Mouse (Mus musculus) C2C12 (cell line): ENCODE measurements around the gene Arpp21. TPM values are rescaled to one million over a fixed set of nuclear protein-coding genes. Genes with fewer than 3 reads are reported as not detected.

Experiments used
- H3K27me3 ChIP-seq: one replicate; pipeline ENCODE4 v1.6.1; 2011; ENCODE audit not compliant: control insufficient read depth, insufficient read depth, insufficient read length
- H3K36me3 ChIP-seq: one replicate; pipeline ENCODE4 v1.6.1; 2011; ENCODE audit not compliant: control insufficient read depth, insufficient read depth
- H3K4me3 ChIP-seq: one replicate; pipeline ENCODE4 v1.5.1; 2011; ENCODE audit warnings: mild to moderate bottlenecking, control low read depth; ENCODE audit not compliant: poor library complexity, insufficient read depth, severe bottlenecking
- H3K79me2 ChIP-seq: one replicate; pipeline ENCODE4 v1.6.1; 2011; ENCODE audit not compliant: control insufficient read depth, insufficient read depth
- H3K79me3 ChIP-seq: one replicate; pipeline ENCODE4 v1.6.1; 2011; ENCODE audit warnings: low read depth, control low read depth
- H3ac ChIP-seq: one replicate; pipeline ENCODE3; 2011; ENCODE audit warnings: low read depth; ENCODE audit not compliant: control insufficient read depth, insufficient read length
- CEBPB ChIP-seq: IDR thresholded peaks from one replicate; pipeline ENCODE4 v1.6.1; 2011; ENCODE audit warnings: low read depth, mild to moderate bottlenecking, control low read depth, moderate library complexity
- CTCF ChIP-seq: IDR thresholded peaks from one replicate; pipeline ENCODE4 v1.5.1; 2011; ENCODE audit not compliant: control insufficient read depth, insufficient read depth, insufficient read length
- FOSL1 ChIP-seq: IDR thresholded peaks from one replicate; pipeline ENCODE4 v1.8.0; 2011; ENCODE audit warnings: mild to moderate bottlenecking, low read length; ENCODE audit not compliant: poor library complexity, insufficient read depth, severe bottlenecking
- MAX ChIP-seq: IDR thresholded peaks from one replicate; pipeline ENCODE4 v1.6.1; 2011; ENCODE audit warnings: mild to moderate bottlenecking, control low read depth
- MYOD1 ChIP-seq: IDR thresholded peaks from one replicate; pipeline ENCODE4 v1.6.1; 2011; ENCODE audit warnings: low read depth; ENCODE audit not compliant: control insufficient read depth, insufficient read length
- MYOG ChIP-seq: IDR thresholded peaks from one replicate; pipeline ENCODE4 v1.6.1; 2011; ENCODE audit not compliant: control insufficient read depth, insufficient read length; ENCODE audit errors: extremely low read depth
- USF1 ChIP-seq: IDR thresholded peaks from one replicate; pipeline ENCODE4 v1.6.1; 2011; ENCODE audit warnings: low read depth, mild to moderate bottlenecking, control low read depth, moderate library complexity
- polyA plus RNA-seq: library from polyadenylated mRNA; unstranded; fragments of >200 nt; fragmentation: generic; extraction: Trizol; gene quantifications from one replicate; pipeline ENCODE4 v1.2.1, GENCODE M21; 2012; ENCODE audit warnings: missing spikeins

Arpp21 gene
- polyA plus RNA-seq, 1 experiment = 0.16 TPM

- Histone ChIP-seq H3K79me3 (no peaks in the 10 kb centered on the region), H3ac (no peak overlapping the region), H3K79me2 (no peaks in the 10 kb centered on the region), H3K4me3 (no peak overlapping the region), H3K27me3 (peaks cover 8% of the 10 kb centered on the region), H3K36me3 (no peaks in the 10 kb centered on the region)
- TF ChIP-seq CTCF (no peak), MAX (no peak), CEBPB (no peak), USF1 (no peak), MYOG (no peak), FOSL1 (no peak), MYOD1 (no peak)
Observed at GRCm38 (mm10) chr9:112233822-112234504, 1.8 kb downstream of the Arpp21 start.

GRCm38 (mm10) chr9:112233378-112233777 lies 2.4 kb downstream of the Arpp21 start:
- Histone ChIP-seq H3K36me3 (no peaks in the 10 kb centered on the region), H3K4me3 (no peak overlapping the region), H3K79me3 (no peaks in the 10 kb centered on the region), H3K79me2 (no peaks in the 10 kb centered on the region), H3ac (no peak overlapping the region), H3K27me3 (peaks cover 8% of the 10 kb centered on the region)
- TF ChIP-seq USF1 (no peak), MYOD1 (no peak), MAX (no peak), FOSL1 (no peak), MYOG (no peak), CTCF (no peak), CEBPB (no peak)

DNA sequence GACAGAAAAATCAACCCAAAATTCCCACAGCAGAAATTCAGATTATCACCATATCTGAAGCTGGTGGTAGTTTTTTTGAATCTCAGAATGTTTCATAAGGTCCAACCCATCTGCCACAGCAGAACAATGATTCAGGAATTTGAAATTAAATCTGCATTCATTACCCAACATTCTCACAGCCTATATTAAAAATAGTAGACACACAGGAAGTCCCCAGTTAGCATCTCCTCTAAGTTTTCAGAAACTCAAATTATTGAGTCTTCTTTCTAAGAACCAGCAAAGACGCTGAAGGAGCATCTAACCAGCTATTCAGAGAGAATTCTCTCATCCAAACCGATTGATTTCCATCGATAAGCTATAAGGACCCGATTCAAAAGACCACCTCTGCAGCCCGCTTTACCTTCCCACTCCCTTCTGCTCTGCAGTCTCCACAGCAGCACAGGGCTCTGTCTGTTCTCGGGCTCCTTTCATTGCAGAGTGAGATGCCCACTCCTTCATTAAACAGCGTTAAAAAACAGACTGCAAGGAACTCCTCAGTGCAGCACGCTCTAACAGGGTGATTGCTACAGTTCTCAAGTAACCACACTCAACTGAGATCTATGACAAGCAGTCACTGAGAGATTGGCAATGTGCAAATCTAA lies 3.7 kb downstream of the Arpp21 start:
- no peak overlapping the region for H3ac ChIP-seq
- H3K27me3 ChIP-seq = peaks cover 8% of the 10 kb centered on the region
- no peaks in the 10 kb centered on the region for H3K79me2 ChIP-seq
- no peaks in the 10 kb centered on the region for H3K36me3 ChIP-seq
- no peak for TF ChIP-seq MYOD1
- no peak for TF ChIP-seq MAX
- TF ChIP-seq USF1 = no peak
- TF ChIP-seq CTCF = no peak
- no peak for TF ChIP-seq MYOG
- no peak for TF ChIP-seq CEBPB
- no peak for TF ChIP-seq FOSL1
- no peaks in the 10 kb centered on the region for H3K79me3 ChIP-seq
- no peak overlapping the region for H3K4me3 ChIP-seq

DNA sequence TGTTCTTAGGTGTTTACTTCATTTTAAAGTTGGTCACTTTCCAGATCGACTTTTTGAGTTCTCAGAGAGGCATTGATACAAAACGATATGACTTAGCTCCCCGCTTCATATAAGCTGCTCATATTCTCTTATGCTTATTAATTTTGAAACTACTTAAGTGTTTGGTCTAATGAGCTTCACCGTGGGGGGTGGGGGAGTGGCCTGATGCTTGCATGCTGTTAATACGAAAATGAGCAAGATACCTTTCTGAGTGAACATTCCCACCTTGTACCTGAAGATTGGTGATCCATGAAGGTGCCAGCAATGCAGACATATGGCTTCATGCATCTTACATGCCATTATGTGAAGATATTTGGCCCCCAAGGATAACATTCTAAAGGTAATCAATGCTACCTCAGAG lies 4.4 kb downstream of the Arpp21 start:
- no peak overlapping the region for H3ac ChIP-seq
- H3K79me2 ChIP-seq = no peaks in the 10 kb centered on the region
- no peaks in the 10 kb centered on the region for H3K79me3 ChIP-seq
- H3K36me3 ChIP-seq = no peaks in the 10 kb centered on the region
- peaks cover 8% of the 10 kb centered on the region for H3K27me3 ChIP-seq
- H3K4me3 ChIP-seq = no peak overlapping the region
- TF ChIP-seq CEBPB (no peak), FOSL1 (no peak), MYOD1 (no peak), MAX (no peak), MYOG (no peak), CTCF (no peak), USF1 (no peak)

GRCm38 (mm10) chr9:112230716-112231361 lies 4.9 kb downstream of the Arpp21 start:
- Histone ChIP-seq H3K79me2 (no peaks in the 10 kb centered on the region), H3K4me3 (no peak overlapping the region), H3K36me3 (no peaks in the 10 kb centered on the region), H3K27me3 (peaks cover 8% of the 10 kb centered on the region), H3ac (no peak overlapping the region), H3K79me3 (no peaks in the 10 kb centered on the region)
- TF ChIP-seq CTCF (no peak), USF1 (no peak), MYOD1 (no peak), MAX (no peak), MYOG (no peak), FOSL1 (no peak), CEBPB (no peak)

DNA sequence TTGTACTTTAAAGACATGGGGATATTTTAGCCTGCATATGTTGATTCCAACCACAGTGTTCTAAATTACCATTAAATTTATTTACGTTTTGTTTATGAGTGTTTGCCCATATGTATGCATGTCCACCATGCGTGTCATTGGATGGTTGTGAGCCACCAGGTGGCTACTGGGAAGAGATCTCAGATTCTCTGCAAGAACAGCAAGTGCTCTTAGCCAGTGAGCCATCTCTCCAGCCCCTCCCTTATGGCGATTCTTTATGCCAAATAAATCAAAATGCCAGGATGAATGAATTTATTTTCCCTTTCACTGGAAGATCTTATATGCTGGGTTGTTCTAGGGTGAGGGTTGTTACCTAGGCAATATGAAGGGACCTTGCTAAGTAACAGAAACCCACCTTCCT lies 7.3 kb downstream of the Arpp21 start:
- Histone ChIP-seq H3K79me2 (no peaks in the 10 kb centered on the region), H3K79me3 (no peaks in the 10 kb centered on the region), H3ac (no peak overlapping the region), H3K4me3 (no peak overlapping the region), H3K36me3 (no peaks in the 10 kb centered on the region), H3K27me3 (no peaks in the 10 kb centered on the region)
- TF ChIP-seq USF1 (no peak), CEBPB (no peak), FOSL1 (no peak), MAX (no peak), MYOG (no peak), CTCF (no peak)
